Mouse (Mus musculus) megakaryocyte, embryonic 14.5 days (primary cell): ENCODE measurements around the gene Wdr95.

Experiments
- FLI1 ChIP-seq: IDR thresholded peaks from 2 replicates; pipeline ENCODE4 v1.6.1; 2012; ENCODE audit warnings: low read length, inconsistent platforms, mixed read lengths
- GATA1 ChIP-seq: IDR thresholded peaks from 3 replicates; pipeline ENCODE4 v1.6.1; 2012; ENCODE audit warnings: mixed read lengths, low read length, inconsistent platforms, borderline replicate concordance

DNA sequence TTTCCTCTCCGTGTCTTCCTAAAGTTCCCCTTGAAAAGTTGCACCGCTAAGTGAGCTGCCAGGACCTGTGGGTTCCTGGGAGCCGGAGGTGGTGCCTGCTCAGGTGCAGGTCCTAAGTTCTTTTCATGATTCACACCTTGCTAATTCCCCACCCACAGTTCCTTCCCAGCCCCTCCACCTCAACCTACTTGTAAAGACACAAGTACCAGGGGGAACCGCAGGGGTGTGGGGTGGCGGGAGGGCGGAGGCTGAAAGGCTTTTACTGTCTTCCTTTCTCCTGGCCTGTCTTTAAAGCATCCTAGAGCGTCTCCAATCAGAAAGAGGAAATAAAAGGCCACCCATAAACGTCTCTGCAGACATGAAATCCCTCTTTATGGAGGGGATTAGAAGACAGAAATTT lies 55.0 kb downstream of the Wdr95 start:
- TF ChIP-seq GATA1 (no peak), FLI1 (no peak)
